Mouse (Mus musculus) lung, postnatal 0 days (tissue): ENCODE measurements at regions not wholly inside any gene's neighbourhood (a gene's known extent, or its start where the extent isn't known, plus 50 kb on each side); places are given as distances from the start of the nearest gene placed in this dataset.

Experiments
- CTCF ChIP-seq: IDR thresholded peaks from 2 replicates; pipeline ENCODE4 v1.5.1; 2016; ENCODE audit warnings: antibody characterized with exemption, mild to moderate bottlenecking
- EP300 ChIP-seq: IDR thresholded peaks from 2 replicates; pipeline ENCODE4 v1.6.1; 2016; ENCODE audit warnings: antibody characterized with exemption, mild to moderate bottlenecking, control low read depth

GRCm38 (mm10) chr2:114774278-114774677, 119.5 kb upstream of the Dph6 start:
- TF ChIP-seq CTCF: no peak
- TF ChIP-seq EP300: no peak
